Mouse (Mus musculus) liver, adult 10 weeks (tissue): Measurements from ENCODE around the gene Lrrc25. TPM values are rescaled to one million over a fixed set of nuclear protein-coding genes. Genes with fewer than 3 reads are reported as not detected.

ENCODE experiments used
- polyA plus RNA-seq: library from polyadenylated mRNA; stranded (reverse); fragments of 350-450 nt; fragmentation: Illumina TruSeq; extraction: RNeasy Lipid Tissue Mini Kit (QIAGEN cat#74804); gene quantifications from one replicate; pipeline ENCODE4 v1.2.3, GENCODE M21; 2014; ENCODE audit warnings: low read depth, low replicate concordance

The Lrrc25 gene
- 0.85 TPM for polyA plus RNA-seq

GRCm38 (mm10) chr8:70615894-70616293 is at the start of gene Lrrc25:
Gene Lrrc25, plus strand, starts transcription at chr8:70616155.

DNA sequence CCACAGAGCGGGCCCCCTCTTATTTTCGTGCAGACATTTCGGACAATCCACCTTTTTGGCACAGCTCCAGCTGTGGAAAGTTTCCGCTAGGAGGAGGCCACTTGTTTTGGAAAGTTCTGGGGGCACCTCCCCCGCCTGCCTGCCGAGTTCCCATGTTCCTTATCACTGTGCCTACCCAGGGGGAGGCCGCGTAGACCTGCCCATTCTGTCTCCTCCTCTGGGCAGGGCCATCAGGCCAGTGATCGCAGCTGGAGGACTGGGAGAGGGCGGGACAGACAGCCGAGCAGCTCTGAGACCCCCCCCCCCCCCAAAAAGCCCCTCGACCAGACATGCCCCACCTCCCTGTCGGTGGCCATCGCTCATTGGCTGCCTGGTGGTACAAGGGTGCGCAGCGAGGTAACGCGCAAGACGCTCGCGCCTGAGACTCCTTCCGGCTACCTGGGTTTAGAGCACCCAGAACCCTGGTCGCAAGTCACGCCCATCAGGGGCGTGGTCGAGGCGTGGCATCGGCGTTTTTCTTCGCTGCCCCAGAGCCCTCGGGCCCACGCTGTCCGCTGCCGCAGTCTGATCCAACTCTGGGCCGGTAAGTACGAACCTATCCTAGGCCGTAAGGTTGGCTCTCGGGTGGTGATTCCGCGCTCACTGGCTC is 21.9 kb upstream of the Lrrc25 start, which contains the start of gene Isyna1:
Isyna1 (plus strand) TSS at position 413 of the 649 bp plus-strand sequence.

GRCm38 (mm10) chr8:70608749-70609367 is 7.1 kb upstream of the Lrrc25 start, which contains the start of gene Ssbp4:
Gene Ssbp4, minus strand, starts transcription at chr8:70608872.

DNA sequence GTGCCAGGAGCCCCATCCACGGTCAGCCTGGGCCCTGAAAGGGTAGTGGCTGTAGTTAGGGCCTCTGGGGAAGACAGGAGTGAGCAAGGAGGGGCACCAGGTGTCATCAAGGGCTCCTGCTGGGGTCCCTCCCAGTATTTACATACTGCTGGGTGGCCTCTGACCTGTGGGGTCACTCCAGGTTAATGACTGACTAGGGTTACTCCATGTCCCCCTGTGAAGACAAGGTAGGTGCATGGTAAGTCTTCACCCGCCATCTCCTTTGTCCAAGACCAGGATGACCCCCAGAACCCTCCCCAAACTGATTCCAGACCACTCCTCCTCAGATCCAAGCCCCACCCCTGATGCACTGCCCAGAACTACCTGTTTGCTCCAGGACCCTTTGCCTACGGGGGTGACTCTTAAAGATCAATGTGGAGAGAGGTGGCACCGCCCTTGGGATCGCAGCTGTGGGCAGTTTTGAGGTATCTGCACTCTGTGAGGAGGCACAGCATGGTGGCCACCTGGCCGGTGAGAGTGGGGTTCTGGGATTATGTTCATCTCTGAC is 16.5 kb downstream of the Lrrc25 start, which contains the start of gene Gdf15:
Gdf15 (minus strand) TSS at position 111 of the 547 bp plus-strand sequence.

DNA sequence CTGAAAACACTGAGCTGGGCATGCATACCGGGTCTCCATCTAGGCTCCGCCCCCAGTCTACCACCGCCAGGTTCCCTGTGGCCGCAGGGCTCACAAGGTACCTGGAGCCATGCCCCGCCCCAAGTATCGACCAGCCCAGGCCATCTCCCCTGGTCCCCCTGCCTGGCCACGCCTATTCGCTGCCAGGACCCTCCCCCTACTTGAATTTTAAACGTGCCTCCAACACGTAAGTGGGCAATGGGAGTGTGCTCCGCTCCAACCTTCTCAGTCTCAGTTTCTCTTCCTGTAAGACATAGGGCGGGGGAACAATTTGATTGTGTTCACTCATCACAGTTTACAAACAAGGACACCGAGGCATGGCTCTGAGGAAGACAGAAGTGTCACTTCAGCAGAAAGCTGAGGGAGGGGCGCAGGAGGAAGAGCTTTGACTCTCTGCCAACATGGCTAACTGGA is 44.3 kb downstream of the Lrrc25 start, which contains the start of gene Pgpep1:
Pgpep1 (minus strand) TSS at position 116 of the 453 bp plus-strand sequence.

Other genes starting within 250 kb of the Lrrc25 start
- not detected for gene Comp, start 242.6 kb upstream of the Lrrc25 start, polyA plus RNA-seq
- 0.74 TPM for gene Crtc1, start 176.6 kb upstream of the Lrrc25 start, polyA plus RNA-seq
- 1.5 TPM for gene Klhl26, start 139.2 kb upstream of the Lrrc25 start, polyA plus RNA-seq
- not detected for gene Tmem59l, start 128.8 kb upstream of the Lrrc25 start, polyA plus RNA-seq
- gene Crlf1, start 123.0 kb upstream of the Lrrc25 start, polyA plus RNA-seq, result not detected
- gene Rex1bd, start 109.4 kb upstream of the Lrrc25 start, polyA plus RNA-seq, result 2.4 TPM
- 13.6 TPM for gene Uba52, start 105.4 kb upstream of the Lrrc25 start, polyA plus RNA-seq
- gene Fkbp8, start 88.4 kb upstream of the Lrrc25 start, polyA plus RNA-seq, result 10.3 TPM
- 11.4 TPM for gene Kxd1, start 88.2 kb upstream of the Lrrc25 start, polyA plus RNA-seq
- 2.1 TPM for gene Ell, start 76.7 kb upstream of the Lrrc25 start, polyA plus RNA-seq
- not detected for gene Isyna1, start 21.8 kb upstream of the Lrrc25 start, polyA plus RNA-seq
- gene Ssbp4, start 7.3 kb upstream of the Lrrc25 start, polyA plus RNA-seq, result not detected
- not detected for gene Gdf15, start 16.3 kb downstream of the Lrrc25 start, polyA plus RNA-seq
- 17.3 TPM for gene Pgpep1, start 44.2 kb downstream of the Lrrc25 start, polyA plus RNA-seq
- gene Lsm4, start 57.1 kb downstream of the Lrrc25 start, polyA plus RNA-seq, result 0.61 TPM
- gene Jund, start 82.8 kb downstream of the Lrrc25 start, polyA plus RNA-seq, result 8.1 TPM
- gene Iqcn, start 87.3 kb downstream of the Lrrc25 start, polyA plus RNA-seq, result not detected
- not detected for gene Gm3336, start 102.4 kb downstream of the Lrrc25 start, polyA plus RNA-seq
- gene Pde4c, start 107.6 kb downstream of the Lrrc25 start, polyA plus RNA-seq, result 1.1 TPM
- gene Rab3a, start 138.5 kb downstream of the Lrrc25 start, polyA plus RNA-seq, result 0.56 TPM
- 0.85 TPM for gene Mpv17l2, start 144.8 kb downstream of the Lrrc25 start, polyA plus RNA-seq
- 0.93 TPM for gene Pik3r2, start 160.6 kb downstream of the Lrrc25 start, polyA plus RNA-seq
- 2.1 TPM for gene Mast3, start 188.9 kb downstream of the Lrrc25 start, polyA plus RNA-seq
- not detected for gene Il12rb1, start 192.3 kb downstream of the Lrrc25 start, polyA plus RNA-seq
- 2.8 TPM for gene Arrdc2, start 223.6 kb downstream of the Lrrc25 start, polyA plus RNA-seq
- gene Kcnn1, start 247.1 kb downstream of the Lrrc25 start, polyA plus RNA-seq, result 0.66 TPM